Mouse (Mus musculus) kidney, adult 2 months (tissue): ENCODE data around the gene Dstyk.

ENCODE experiments used
- CTCF ChIP-seq: fragments of 200-500 bp; conservative IDR thresholded peaks from 2 replicates; pipeline ENCODE4 v1.5.1; 2011; ENCODE audit warnings: low read depth, mild to moderate bottlenecking, control low read depth, low read length, moderate library complexity, mixed read lengths; ENCODE audit not compliant: insufficient read depth, insufficient read length
- POLR2A ChIP-seq: fragments of 200-500 bp; IDR thresholded peaks from one replicate; pipeline ENCODE4 v1.6.1; 2011; ENCODE audit warnings: low read depth, low read length, control low read depth

- TF ChIP-seq POLR2A (no peak), CTCF (no peak)
Observed at GRCm38 (mm10) chr1:132469519-132469918, 52.2 kb downstream of the Dstyk start.
